Mouse (Mus musculus): ENCODE data around the gene Gk5.

Gk5 gene

GRCm38 (mm10) chr9:96220419-96220818 is 101.3 kb downstream of the Gk5 start:
- DNase-seq (ENCODE audit: low spot score in 2 of 2): no peak

GRCm38 (mm10) chr9:96223302-96223701 is 104.1 kb downstream of the Gk5 start:
- DNase-seq (ENCODE audit: low spot score in 2 of 2): no peak

- DNase-seq (ENCODE audit: low spot score in 2 of 2): no peak
These were observed 109.1 kb downstream of the Gk5 start for GRCm38 (mm10) chr9:96228285-96228684.

GRCm38 (mm10) chr9:96230271-96230670 is 111.1 kb downstream of the Gk5 start:
- DNase-seq (ENCODE audit: low spot score in 2 of 2): no peak

Measured in right cerebral cortex, adult 2 months (tissue).